Comparison of ENCODE assay signal across 15 mouse cellular contexts in genomic region chr19:29945557-29946422, GRCm38 (mm10). TPM values are rescaled to one million over a fixed set of nuclear protein-coding genes. Genes with fewer than 3 reads are reported as not detected.
DNase-seq lines count a peak whose midpoint lies in the region; ATAC-seq and TF ChIP-seq lines count a peak whose summit lies in the region.
"Had no signal": no experiment of that assay in that cellular context is flagged by ENCODE, and none has a peak within 500 bp of the region (broad histone marks: within the 10 kb centered on the region; RNA-seq: fewer than 3 reads in every experiment).

No protein-coding gene starts in this region.

- TF ChIP-seq POLR2A in kidney, adult 2 months (IDR thresholded peaks at IDR 0.05; ENCODE audit: low read depth, low read length) = no peak

- no peaks in the 10 kb centered on the region for H3K9me3 ChIP-seq in midbrain, embryonic 12.5 days
- no peaks in the 10 kb centered on the region for H3K9me3 ChIP-seq in midbrain, postnatal 0 days (ENCODE audit: low read length)
- H3K9me3 ChIP-seq: limb, embryonic 15.5 days had no signal

- H3K9ac ChIP-seq in midbrain, embryonic 12.5 days (replicated peaks) = no peak overlapping the region
- no peak overlapping the region for H3K9ac ChIP-seq in midbrain, postnatal 0 days (replicated peaks; ENCODE audit: low read length, poor library complexity, severe bottlenecking)
- H3K9ac ChIP-seq: limb, embryonic 15.5 days had no signal

- TF ChIP-seq CTCF in kidney, adult 2 months (conservative IDR thresholded peaks at IDR 0.05; ENCODE audit: insufficient read depth, insufficient read length, low read depth, low read length) = no peak
- no peak for TF ChIP-seq CTCF in midbrain, postnatal 0 days (IDR thresholded peaks at IDR 0.05)

- H3K4me3 ChIP-seq in kidney, adult 2 months (ENCODE audit: insufficient read depth, low read depth, low read length) = no peak overlapping the region
- no peak overlapping the region for H3K4me3 ChIP-seq in midbrain, embryonic 12.5 days
- no peak overlapping the region for H3K4me3 ChIP-seq in midbrain, postnatal 0 days (ENCODE audit: low read depth, low read length)
- H3K4me3 ChIP-seq: limb, embryonic 15.5 days had no signal

- peaks cover 15% of the 10 kb centered on the region for H3K4me1 ChIP-seq in kidney, adult 2 months (ENCODE audit: control insufficient read depth, insufficient read depth, low read length)
- peaks cover 30% of the 10 kb centered on the region; the same call in 1 of the 2 replicates for H3K4me1 ChIP-seq in midbrain, embryonic 12.5 days
- no peaks in the 10 kb centered on the region for H3K4me1 ChIP-seq in midbrain, postnatal 0 days (ENCODE audit: insufficient read depth, low read length)

- peak overlapping the region; percentile 91 for H3K27ac ChIP-seq in kidney, adult 2 months (ENCODE audit: insufficient read depth, low read depth, low read length)
- no peak overlapping the region for H3K27ac ChIP-seq in midbrain, embryonic 12.5 days (replicated peaks)
- no peak overlapping the region for H3K27ac ChIP-seq in midbrain, postnatal 0 days (ENCODE audit: low read depth, low read length)
- H3K27ac ChIP-seq: hindbrain, postnatal 0 days; limb, embryonic 15.5 days had no signal

- H3K4me2 ChIP-seq in midbrain, embryonic 12.5 days (replicated peaks) = peak overlapping the region; percentile 11; the same call in 1 of the 2 replicates
- H3K4me2 ChIP-seq in midbrain, postnatal 0 days (ENCODE audit: low read depth, low read length, poor library complexity, severe bottlenecking) = no peak overlapping the region
- H3K4me2 ChIP-seq: limb, embryonic 15.5 days had no signal

- no peak for ATAC-seq in midbrain, embryonic 12.5 days (ENCODE audit: low FRiP score, low read depth)
- ATAC-seq in midbrain, postnatal 0 days (ENCODE audit: low FRiP score) = no peak
- ATAC-seq: hindbrain, postnatal 0 days had no signal

- WGBS in kidney, adult 2 months = 10% methylated on average over 11 of the region's 11 CpGs
- 13% methylated on average over 11 of the region's 11 CpGs for WGBS in midbrain, embryonic 12.5 days
- 5% methylated on average over 11 of the region's 11 CpGs for WGBS in midbrain, postnatal 0 days

- peak; percentile 37 for DNase-seq in kidney, adult 2 months
- no peak for DNase-seq in kidney, adult 11 months
- no peak for DNase-seq in midbrain, postnatal 0 days (ENCODE audit: low spot score)
- peak; percentile 94 for DNase-seq in R1 (ENCODE audit: low read depth, low spot score)
- peak; percentile 52 for DNase-seq in telencephalon, adult 2 months (ENCODE audit: low read depth, low spot score)
- no peak for DNase-seq in adrenal gland, postnatal 36 days
- DNase-seq: cerebellum, postnatal 10 days; thymus, adult 2 months had no signal

- H3K36me3 ChIP-seq in kidney, adult 2 months (ENCODE audit: control insufficient read depth, insufficient read depth, low read length) = no peaks in the 10 kb centered on the region
- no peaks in the 10 kb centered on the region for H3K36me3 ChIP-seq in midbrain, embryonic 12.5 days
- H3K36me3 ChIP-seq in midbrain, postnatal 0 days (ENCODE audit: insufficient read depth, low read length) = no peaks in the 10 kb centered on the region
- H3K36me3 ChIP-seq: limb, embryonic 15.5 days had no signal

- H3K27me3 ChIP-seq in kidney, adult 2 months (replicated peaks; ENCODE audit: control insufficient read depth, insufficient read depth, low read length) = no peaks in the 10 kb centered on the region
- 0 out of 2 replicates have a peak, but pooled peaks cover 4% of the 10 kb centered on the region for H3K27me3 ChIP-seq in midbrain, embryonic 12.5 days
- H3K27me3 ChIP-seq in midbrain, postnatal 0 days (ENCODE audit: insufficient read depth, low read length) = no peaks in the 10 kb centered on the region
- H3K27me3 ChIP-seq: limb, embryonic 15.5 days had no signal

RNA-seq across cellular contexts. Expression of gene Il33, which starts 20.9 kb away (rescaled TPM):
- 5.6 and 8.2 TPM in 2 replicates for polyA plus RNA-seq in kidney, adult 2 months (2012; rRNA removed)
- 0.38 and 0.86 TPM in 2 replicates for polyA plus RNA-seq in midbrain, embryonic 12.5 days (2016; fragmentation: Nextera tagmentation; extraction: Ambion mirVana)
- total RNA-seq in midbrain, postnatal 0 days (2014; rRNA removed) = 5.6 and 8.7 TPM in 2 replicates
- polyA plus RNA-seq in midbrain, postnatal 0 days (2015; fragmentation: Nextera tagmentation; extraction: Ambion mirVana) = 6.2 and 6.4 TPM in 2 replicates
- total RNA-seq in adrenal gland, postnatal 36 days (2021) = 10 to 100 TPM; 16.0 to 19.8 TPM
- total RNA-seq: megakaryocyte-erythroid progenitor cell, adult 5-6 weeks; neutrophil, adult 5-6 weeks had no signal

RNA-seq across cellular contexts. Expression of gene Trpd52l3, which starts 57.8 kb away (rescaled TPM):
- 0.04 TPM in 1 of 2 replicates, not detected in the other for polyA plus RNA-seq in kidney, adult 2 months (2012; rRNA removed)
- not detected in 2 replicates for polyA plus RNA-seq in midbrain, embryonic 12.5 days (2016; fragmentation: Nextera tagmentation; extraction: Ambion mirVana)
- total RNA-seq in midbrain, postnatal 0 days (2014; rRNA removed) = not detected in 2 replicates
- polyA plus RNA-seq in midbrain, postnatal 0 days (2015; fragmentation: Nextera tagmentation; extraction: Ambion mirVana) = not detected in 2 replicates
- not detected for total RNA-seq in adrenal gland, postnatal 36 days (2021)
- total RNA-seq: hindbrain, postnatal 0 days; layer of hippocampus, postnatal 14 days; megakaryocyte-erythroid progenitor cell, adult 5-6 weeks; neutrophil, adult 5-6 weeks had no signal
- polyA plus RNA-seq: brain, embryonic 14.5 days; hindbrain, postnatal 0 days; limb, embryonic 15.5 days had no signal

Comparison
In these comparisons a context has a peak if more than half of its experiments do, and no peak if none do; other contexts are left out.
1. DNase-seq: peak in kidney, adult 2 months (single experiment), R1 (single experiment) and telencephalon, adult 2 months (single experiment); none in kidney, adult 11 months (single experiment), midbrain, postnatal 0 days (single experiment) and adrenal gland, postnatal 36 days (0 of 2).